Mouse (Mus musculus) liver, adult 2 months (tissue): Measurements from ENCODE around the gene Mag.

Experiments
- CTCF ChIP-seq: fragments of 200-500 bp; IDR thresholded peaks from 2 replicates; pipeline ENCODE4 v1.5.1; 2011; ENCODE audit warnings: low read depth, low read length, control low read depth
- POLR2A ChIP-seq: fragments of 200-500 bp; IDR thresholded peaks from 2 replicates; pipeline ENCODE4 v1.6.1; 2011; ENCODE audit warnings: low read length, control low read depth; ENCODE audit not compliant: insufficient read depth; ENCODE audit errors: extremely low read depth

DNA sequence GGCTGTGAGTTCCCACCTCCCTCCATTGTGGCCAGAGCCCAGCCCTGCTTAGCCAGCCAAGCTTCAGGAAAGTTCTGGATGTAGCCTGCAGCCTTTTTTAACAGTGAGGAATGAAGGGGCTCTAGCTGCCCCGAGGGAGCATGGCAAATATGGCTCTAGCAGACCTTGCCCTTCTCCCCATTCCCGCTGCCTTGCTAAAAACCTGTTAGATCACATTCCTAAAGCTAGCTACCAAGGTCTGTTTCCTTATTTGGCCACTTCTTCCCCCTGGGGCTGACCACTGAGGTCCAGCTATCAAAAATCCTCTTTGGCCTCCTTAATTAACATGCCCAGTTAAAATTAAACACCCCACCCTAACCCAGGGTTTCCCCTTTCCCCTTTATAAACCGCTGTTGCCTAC is 22.2 kb downstream of the Mag start:
- TF ChIP-seq CTCF (no peak), POLR2A (no peak)
